Mouse (Mus musculus): Measurements from ENCODE around the gene Gfy.
"Not testable (repeated sequence)": the region's sequence is repeated elsewhere in the genome, so short reads cannot be mapped to it uniquely, and the experiment has no call there.

Gfy gene

DNA sequence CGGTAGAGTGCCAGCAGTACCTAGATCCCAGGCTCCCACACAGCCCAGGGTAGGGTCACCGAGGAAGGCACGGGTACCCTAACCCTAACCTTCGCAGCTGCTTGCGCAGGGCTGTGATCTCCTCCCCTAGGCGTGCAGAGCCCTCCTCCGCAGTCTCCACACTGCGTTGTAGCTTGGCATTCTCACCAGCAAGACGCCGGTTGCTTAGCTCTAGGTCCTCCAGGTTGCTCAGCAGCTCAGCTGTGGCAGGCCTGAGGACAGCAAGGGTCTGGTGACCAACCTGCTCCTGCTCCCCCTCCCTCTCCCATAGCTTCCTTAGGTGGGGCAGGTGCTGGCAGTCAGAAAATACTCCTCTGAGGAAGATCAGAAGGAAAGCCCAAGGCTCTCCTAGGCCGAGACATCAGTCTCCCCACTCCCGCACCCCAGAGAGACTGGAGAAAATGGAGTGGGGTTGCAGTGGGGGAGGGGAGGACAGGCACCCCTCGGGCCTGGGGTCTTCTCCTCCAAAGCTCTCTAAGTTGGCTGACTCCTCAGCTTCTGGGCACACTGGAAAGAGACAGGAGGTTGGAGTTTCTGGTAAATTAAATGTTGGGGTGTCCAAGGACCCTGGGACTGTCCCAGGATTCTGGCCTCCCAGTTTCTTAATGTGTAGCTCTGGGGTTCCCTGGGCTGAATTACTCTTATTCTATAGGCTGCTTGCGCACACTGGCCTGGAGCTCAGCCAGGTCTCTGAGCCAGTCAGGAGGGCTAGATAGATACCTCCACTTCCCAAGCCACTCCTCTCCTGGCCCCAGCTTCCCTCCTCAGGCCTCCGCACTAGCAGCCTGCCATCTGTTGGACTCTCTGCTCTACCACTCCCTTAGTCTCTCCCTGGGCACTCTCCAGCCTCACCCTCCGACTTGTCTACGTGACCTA is 14.8 kb upstream of the Gfy start:
- no peak for DNase-seq (ENCODE audit: low spot score)

DNA sequence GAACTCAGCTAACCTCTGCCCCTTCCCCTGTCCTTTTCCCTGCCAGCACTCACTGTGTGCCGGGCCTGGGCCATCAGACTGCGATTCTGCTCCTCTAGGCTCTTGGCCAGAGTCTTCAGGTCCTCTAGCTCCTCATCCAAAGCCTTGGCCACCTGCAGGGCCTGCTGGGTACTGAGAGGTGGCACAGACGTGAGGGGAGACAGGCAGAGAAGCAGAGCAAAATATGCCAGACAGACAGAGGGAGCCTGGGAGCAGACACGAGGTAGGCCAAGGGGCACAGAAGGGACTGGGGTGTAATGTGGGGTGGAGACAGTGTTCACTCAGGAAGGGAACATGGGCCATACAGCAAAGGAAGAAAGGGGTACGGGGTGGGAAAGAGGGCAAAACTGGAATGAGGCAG is 14.0 kb upstream of the Gfy start:
- no peak for DNase-seq (ENCODE audit: low spot score)

DNA sequence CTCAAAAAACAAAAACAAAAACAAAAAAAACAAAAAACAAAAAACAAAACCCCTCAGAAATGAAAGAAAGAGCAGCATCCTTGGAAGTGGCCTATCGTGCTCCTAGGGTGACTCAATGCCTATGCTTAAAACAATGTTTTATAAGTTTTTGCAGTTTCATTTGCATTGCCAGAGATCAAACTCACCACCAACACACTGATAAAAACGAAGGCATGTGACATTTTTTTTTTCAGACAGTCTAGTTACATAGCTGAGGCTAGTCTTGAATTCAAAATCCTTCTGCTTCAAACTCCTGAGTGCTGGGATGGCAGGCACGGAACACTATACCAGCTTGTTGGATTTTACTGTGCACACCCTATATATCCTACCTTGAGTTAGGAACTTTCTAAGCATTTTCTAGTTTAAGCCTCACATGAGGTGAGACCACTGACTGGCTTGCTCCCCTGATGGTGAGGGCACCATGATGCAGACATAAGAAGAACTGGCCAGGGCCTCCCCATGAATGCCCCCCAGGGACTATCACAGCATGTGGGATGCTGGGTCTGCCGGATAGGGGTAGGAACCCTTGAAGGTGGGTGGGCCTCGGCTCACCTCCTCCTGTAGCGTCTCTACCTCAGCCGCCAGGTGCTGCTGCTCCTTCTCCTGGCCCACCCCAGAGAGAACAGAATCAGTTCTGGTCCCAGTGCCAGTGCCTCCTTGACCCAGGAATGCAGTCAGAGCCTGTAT is 13.4 kb upstream of the Gfy start:
- no peak for DNase-seq (ENCODE audit: low spot score)

DNA sequence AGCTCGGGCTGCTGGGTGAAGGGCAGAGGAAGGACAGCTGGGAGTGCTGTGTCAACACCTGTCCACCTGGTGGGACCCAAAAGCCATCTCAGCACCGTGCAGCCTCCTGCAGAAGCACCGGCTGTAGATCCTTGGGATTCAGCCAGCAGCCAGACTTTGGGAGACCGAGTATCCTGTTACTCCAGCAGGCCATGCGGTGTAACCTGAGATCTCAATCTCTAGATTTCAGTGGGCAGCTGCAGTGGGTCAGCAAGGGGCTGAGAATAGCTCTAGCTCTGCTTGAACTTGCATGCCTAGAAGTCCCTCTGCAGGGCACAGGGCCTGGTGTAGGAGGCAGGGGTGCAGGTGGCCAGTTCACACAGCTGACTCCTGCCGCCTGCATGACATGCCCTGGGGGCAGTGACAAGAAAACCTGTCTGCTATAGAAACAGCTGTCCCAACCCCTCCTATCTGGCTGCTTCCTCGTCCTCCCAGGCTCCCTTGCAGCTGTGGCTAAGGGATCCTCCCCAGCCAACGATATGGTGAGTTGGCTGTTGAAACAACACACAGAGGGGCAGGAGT is 12.5 kb upstream of the Gfy start:
- no peak for DNase-seq (ENCODE audit: low spot score)

DNA sequence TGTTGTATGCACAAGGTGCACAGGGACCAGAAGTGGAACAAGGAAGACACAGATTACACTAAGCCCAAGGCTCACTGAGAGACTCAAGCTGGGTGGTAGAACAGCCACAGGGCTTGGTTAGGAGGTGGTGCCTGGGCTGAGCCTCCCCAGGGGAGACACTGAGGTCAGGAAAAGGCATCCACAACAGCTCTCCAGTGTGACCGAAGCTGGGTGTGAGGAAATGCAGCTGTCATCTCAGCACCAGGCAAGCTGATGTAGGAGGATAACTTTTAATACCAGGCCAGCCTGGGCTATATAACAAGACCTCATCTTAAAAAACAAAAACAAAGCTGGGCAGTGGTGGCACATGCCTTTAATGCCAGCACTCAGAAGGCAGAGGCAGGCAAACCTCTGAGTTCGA is 11.8 kb upstream of the Gfy start:
- no peak for DNase-seq (ENCODE audit: low spot score)

DNA sequence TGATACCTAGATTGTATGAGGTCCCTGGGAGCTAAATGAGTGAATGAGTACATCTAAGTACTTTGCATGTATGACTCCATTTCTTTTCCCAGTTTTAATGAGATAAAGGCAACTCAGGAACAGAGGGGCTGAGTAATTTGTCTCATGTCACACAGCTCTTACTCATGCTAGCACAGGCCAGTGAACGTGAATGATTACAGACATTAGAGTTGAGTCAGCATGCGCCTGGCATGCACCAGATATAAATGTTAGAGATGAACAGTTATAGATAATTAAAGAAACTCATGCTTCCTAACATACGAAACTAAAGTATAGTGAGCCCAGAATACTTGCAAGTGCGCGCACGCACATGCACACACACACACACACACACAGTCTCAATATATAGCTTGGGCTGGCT is 10.8 kb upstream of the Gfy start:
- DNase-seq (ENCODE audit: low spot score), result no peak

DNA sequence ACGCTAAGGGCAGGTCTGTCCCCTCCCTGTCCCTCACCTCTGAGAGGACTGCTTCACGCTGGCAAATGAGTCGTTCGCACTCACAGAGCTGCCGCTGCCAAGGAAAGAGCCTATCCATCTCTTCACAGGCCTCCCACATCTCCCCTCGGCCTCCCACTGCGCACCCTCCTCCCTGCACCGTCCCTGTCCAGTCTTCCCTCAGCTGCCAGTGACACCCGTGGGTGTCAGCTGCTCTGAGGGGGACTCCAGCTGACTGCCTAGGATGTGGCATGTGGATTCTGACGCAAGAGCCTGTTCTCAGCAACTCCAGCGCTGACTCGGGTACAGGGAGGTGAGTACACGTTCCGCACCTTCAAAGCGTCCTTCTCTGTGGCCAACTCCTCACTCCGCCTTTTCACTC is 10.2 kb upstream of the Gfy start:
- DNase-seq (ENCODE audit: low spot score), result no peak

DNA sequence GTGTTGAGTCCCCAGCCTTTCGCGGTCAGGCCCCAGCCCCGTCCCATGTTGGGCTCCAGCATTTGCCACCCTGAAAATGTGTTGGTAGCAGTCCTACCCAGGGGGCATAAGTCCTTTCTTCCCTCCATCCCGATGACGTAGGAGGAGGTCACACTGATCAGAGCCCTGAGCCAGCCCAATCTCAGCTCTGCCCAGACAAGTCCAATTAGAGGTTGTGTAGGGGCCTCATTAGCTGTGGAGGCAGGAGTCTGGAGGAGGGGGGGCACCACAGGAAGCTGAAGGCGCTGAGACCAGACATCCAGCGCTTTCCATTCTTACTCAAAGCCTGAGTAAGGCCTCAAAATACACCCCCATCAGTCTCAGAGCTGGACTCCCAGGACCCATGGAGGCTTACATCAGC is 6.6 kb upstream of the Gfy start:
- DNase-seq (ENCODE audit: low spot score), result no peak

DNA sequence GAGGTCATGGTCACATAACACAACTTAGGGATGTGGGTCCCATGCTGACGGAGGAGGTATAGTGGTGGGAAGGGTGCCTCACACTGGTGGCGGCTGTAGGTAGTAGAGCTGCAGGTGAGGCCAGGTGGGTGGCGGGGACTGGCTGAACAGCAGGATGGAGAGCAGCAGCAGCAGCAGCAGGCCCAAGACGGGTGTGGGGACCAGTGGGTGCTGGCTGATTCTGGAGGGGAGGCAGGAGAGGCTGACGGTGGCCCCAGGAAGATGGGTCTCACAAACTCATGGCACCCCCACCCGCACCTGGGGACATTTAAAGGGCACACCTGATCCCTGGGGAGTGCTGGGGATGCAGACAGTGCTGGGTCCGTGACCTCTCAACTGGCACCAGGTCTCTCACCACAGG is 4.3 kb upstream of the Gfy start:
- no peak for DNase-seq (ENCODE audit: low spot score)

DNA sequence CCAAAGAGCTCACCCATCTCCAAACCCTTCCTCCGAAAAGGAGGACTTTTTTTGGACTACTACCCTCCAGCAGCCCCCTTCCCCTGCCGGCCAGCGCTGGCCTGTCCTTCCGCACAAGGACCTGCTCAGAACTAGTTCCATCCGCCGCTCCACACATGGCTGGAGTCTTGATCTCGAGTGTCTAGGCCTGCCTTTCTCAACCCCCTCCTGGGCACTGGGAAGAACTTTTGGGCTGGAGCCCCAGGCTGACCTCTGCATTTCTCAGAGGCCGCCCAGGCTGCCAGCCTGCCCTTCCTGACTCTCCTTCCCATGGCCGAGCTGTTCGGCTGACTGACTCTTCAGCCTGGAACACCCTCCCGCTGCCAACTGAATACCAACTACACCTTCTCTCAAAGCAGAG is 3.2 kb upstream of the Gfy start:
- DNase-seq (ENCODE audit: low spot score), result no peak

DNA sequence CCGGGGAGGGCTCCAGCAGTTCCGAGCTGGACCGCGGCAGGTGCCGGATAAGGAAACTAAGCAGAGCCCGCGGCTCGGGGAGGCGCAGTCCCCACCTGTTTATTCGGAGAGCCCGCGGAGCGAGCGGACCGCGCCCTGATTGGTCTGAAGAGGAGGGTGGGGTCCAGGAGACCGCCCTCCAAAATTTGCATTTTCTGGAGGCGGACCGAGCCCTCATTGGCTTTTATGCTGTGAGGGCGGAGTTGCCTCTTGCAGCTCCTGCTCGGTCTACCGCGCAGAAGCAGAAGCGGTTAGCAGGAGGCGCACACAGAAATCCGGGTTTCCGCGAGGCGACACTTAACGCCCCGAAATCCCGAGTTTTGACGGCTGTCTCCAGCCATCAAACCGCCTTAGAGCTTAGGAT is 2.8 kb upstream of the Gfy start:
- DNase-seq (ENCODE audit: low spot score), result peak; percentile 55

DNA sequence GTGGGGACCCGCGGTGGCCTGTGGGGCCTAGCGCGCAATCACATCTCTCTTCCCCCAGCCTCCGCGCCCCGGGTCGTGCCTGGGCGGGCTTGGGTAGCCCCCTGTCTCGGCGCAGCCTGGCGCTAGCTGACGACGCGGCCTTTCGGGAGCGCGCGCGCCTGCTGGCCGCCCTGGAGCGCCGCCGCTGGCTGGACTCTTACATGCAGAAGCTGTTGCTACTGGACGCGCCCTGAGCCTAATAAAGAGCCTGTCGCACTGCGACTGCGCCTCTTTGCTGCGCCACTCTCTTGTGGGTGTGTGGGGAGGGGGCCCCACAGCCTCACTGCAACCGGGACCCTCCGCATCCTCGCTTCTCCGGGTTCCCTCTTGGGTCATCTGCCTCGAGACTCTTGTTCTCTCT is 2.2 kb upstream of the Gfy start:
- DNase-seq (ENCODE audit: low spot score), result no peak

DNA sequence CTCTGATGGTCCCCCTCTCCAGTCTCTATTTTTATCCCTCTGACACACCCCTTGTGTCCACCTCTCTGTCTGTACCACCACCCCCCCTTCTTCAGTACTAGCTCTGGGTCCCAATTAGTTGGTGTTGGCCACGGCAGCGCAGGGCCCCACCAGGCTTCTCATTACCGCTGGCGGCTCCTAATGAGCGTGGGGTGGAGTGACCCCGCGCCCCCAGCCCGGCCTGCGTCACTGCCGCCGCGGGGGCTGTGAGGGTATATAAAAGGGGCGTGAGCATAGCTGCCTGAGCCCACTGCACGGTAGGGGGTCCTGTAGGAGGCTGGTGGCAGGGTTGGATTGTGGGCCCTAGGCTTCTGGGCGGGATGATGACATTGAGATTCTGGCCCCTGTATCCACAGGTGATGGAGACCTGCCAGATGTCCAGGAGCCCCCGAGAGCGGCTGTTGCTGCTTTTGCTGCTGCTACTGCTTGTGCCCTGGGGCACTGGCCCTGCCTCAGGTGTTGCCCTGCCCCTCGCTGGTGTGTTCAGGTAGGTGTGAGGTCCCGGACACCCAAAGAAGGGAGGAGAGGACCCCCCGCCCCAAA is 1.6 kb upstream of the Gfy start, which contains the start of gene Pth2:
Gene Pth2, plus strand, starts transcription at position 100 of the 582 bp plus-strand sequence.
- DNase-seq (ENCODE audit: low spot score), result no peak

DNA sequence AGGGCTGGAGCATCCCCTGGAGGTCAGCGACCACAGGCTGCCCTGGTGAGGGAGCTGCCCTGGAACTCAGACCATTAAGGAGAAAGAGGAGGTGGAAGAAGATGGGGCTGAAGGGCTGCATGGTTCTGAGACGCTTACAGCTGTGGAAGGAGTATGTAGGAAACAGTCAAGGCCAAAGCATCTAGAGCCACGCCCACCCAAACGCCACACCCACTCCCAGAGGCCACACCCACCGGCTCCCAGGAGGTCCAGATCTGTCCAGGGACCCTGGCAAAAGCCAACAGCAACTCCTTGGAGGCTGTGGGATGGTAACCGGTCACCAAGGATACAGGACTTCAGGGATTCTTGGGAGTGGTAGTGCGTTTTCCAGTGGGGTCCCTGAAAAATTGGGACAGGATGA is 819 bp downstream of the Gfy start:
- DNase-seq (ENCODE audit: low spot score), result no peak

DNA sequence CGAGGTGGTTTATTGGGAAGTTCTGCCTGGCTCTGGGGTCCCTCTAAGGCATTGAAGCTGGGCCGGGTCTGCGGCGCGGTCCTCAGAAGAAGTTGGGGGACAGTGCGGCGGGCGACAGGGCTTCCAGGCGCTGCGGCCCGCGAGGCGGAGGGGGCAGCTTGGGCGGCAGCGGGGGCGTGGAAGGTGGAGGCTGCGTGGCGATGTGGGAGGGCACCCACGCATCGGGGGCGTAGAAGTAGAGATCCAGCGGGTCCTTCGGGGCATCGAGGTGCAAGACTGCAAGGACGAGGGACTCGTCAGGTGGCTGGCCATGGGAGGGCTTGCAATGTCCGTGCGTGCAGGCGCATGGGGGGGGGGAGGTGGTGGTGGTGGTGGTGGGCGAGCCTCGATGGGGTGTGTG is 3.0 kb downstream of the Gfy start:
- no peak for DNase-seq (ENCODE audit: low spot score)

DNA sequence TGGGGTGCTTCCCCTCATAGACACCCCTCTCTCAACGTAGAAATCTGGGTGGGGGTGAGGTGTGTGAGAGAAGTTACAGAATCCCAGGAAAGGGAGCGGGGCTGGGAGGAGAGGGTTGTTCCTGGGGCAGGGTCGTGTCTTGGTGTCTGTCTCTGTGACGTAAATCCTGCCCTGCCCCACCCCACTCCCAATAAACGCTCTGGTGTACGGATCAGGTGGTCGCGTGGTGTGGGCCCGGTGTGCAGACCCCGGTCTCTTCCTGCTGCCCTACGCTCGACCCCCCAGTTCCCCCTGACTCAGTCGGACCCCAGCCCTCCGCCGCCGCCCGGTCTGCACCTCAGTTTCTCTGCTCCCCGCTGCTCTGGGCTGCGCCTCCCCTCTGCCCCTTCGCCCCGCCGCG is 3.4 kb downstream of the Gfy start:
- DNase-seq (ENCODE audit: low spot score), result no peak

DNA sequence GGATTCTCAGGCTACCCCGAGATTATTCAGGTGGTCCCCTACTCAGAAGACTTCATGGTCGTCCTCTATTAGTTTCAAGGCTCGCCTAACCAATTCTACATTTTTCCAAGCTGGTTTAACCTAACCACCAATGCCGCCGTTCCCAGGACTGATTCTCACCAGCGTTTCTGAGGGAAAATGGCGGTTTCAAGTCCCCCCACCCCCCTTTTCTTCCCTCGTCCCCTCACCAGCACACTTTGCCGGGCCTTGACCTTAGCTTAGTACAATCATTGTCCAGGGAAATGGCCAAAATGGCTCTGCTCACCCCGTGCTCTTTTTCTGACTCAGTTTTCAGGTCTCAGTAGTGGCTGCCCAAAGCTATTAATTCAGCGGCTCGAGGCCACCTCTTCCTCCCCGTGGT is 4.0 kb downstream of the Gfy start:
- DNase-seq (ENCODE audit: low spot score), result no peak

DNA sequence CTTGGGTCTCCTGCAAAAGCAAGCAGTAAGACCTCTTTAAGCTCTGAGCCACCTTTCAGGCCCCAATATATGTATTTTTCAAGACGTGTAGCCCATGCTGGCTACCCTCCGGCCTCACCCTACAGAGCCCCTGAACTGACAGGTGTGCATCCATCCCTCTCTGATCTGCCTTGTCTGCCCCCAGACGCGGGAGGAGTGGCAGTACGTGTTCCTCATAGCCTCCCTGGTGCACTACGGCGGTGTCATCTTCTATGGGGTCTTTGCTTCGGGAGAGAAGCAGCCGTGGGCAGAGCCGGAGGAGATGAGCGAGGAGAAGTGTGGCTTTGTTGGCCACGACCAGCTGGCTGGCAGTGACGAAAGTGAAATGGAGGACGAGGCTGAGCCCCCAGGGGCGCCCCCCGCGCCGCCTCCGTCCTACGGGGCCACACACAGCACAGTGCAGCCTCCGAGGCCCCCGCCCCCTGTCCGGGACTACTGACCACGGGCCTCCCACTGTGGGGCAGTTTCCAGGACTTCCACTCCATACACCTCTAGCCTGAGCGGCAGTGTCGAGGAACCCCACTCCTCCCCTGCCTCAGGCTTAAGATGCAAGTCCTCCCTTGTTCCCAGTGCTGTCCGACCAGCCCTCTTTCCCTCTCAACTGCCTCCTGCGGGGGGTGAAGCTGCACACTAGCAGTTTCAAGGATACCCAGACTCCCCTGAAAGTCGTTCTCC is 4.6 kb downstream of the Gfy start:
- no peak for DNase-seq (ENCODE audit: low spot score)

DNA sequence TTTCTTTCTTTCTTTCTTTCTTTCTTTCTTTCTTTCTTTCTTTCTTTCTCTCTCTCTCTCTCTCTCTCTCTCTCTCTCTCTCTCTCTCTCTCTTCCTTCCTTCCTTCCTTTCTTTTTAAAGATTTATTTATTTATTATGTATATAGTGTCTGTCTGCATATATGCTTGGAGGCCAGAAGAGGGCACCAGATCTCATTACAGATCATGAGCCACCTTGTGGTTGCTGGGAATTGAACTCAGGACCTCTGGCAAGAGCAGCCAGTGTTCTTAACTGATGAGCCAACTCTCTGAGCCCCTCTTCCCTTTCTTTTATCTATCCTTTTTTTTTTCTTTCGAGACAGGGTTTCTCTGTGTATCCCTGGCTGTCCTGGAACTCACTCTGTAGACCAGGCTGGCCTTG is 5.6 kb downstream of the Gfy start:
- DNase-seq (ENCODE audit: low spot score), result not testable (repeated sequence)

DNA sequence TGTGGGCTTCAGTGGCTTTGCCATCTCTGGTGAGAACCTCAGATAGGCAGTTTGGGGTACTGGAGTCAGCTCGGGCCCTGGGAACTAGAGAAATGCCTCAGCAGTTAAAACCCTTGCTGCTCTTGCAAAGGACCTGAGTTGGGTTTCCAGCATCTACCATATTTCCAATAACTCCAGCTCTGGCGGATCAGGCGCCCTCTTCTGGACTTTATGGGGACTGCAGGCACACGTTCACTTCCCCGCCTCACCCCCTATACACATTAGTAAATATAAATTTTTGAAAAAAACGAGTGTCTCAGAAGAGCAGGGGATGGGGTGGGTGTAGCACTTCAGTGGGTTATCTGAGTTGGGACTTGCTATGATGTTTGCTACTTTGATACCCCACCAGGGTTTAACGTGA is 6.4 kb downstream of the Gfy start:
- DNase-seq (ENCODE audit: low spot score), result no peak

DNA sequence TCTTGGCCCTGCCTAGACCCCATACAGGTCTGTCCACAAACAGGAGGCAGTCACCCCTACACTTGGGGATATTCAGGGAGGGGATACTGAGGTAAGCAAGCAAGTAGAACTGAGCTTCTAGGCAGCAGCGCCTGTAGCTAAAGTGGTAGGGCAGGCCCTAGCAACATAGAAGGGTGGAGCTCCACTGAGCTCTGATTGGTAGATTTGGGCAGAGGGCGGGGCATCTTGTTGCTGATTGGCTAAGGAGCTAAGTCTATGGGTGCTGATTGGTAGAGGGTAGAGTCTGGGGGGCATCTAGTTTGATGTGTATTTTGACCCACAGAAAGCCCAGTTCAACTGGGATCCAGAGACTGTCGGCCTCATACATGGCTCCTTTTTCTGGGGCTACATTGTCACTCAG is 9.9 kb downstream of the Gfy start:
- DNase-seq (ENCODE audit: low spot score), result no peak

DNA sequence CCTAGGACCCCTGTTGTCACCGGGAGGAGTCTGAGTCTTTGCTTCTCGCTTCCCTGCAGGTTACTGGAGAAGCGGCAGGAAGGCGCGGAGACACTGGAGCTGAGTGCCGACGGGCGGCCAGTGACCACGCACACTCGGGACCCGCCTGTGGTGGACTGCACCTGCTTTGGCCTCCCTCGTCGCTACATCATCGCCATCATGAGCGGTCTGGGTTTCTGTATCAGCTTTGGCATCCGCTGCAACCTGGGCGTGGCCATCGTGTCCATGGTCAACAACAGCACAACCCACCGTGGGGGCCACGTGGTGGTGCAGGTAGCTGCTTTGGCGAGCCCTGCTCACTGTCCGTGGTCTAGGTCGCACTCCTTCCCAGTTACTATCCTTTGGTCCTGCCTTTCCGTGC is 10.7 kb downstream of the Gfy start:
- no peak for DNase-seq (ENCODE audit: low spot score)
